Comparison of ENCODE assay signal across 20 mouse cellular contexts in genomic region chr16:92616839-92617238, GRCm38 (mm10).
DNase-seq lines count a peak whose midpoint lies in the region; TF ChIP-seq lines count a peak whose summit lies in the region.
"Had no signal": no experiment of that assay in that cellular context is flagged by ENCODE, and none has a peak within 500 bp of the region (broad histone marks: within the 10 kb centered on the region; RNA-seq: fewer than 3 reads in every experiment).

No protein-coding gene starts in this region.

- no peak for TF ChIP-seq POLR2A in lung, adult 2 months (IDR thresholded peaks at IDR 0.05; ENCODE audit: borderline replicate concordance, extremely low read depth, low read depth, low read length)

- TF ChIP-seq CTCF in lung, adult 2 months (IDR thresholded peaks at IDR 0.05; ENCODE audit: insufficient read depth, low read length) = no peak

- DNase-seq in lung, adult 18-20 months = peak; percentile 39 to 72
- no peak for DNase-seq in lung, postnatal 4 days
- DNase-seq in lung, postnatal 25 days (ENCODE audit: low spot score) = peak; percentile 71
- no peak for DNase-seq in lung, adult 2 months
- peak; percentile 49 for DNase-seq in 3T3-L1 (ENCODE audit: low read depth, low spot score)
- DNase-seq: adrenal gland, adult 2 months; adrenal gland, postnatal 10 days; adrenal gland, postnatal 25 days; cerebellum, adult 11 months; cerebellum, adult 18-20 months; cerebellum, adult 8-10 months; cerebellum, adult 9-11 months; cerebellum, postnatal 14 days; cerebellum, postnatal 36 days; embryo, embryonic 11 days had no signal

- no peak overlapping the region for H3K4me3 ChIP-seq in lung, adult 2 months (replicated peaks; ENCODE audit: extremely low read depth, low read depth, low read length)
- H3K4me3 ChIP-seq: embryonic facial prominence, embryonic 13.5 days; embryonic facial prominence, embryonic 15.5 days; erythroblast, embryonic 14.5 days; forebrain, embryonic 10.5 days; forebrain, embryonic 12.5 days had no signal

- WGBS in lung, adult 2 months = 61% methylated on average over 2 of the region's 2 CpGs

- H3K4me1 ChIP-seq in lung, adult 2 months (ENCODE audit: control insufficient read depth, insufficient read depth, low read length) = peaks cover 3% of the 10 kb centered on the region; the same call in 1 of the 2 replicates

Comparison
In these comparisons a context has a peak if more than half of its experiments do, and no peak if none do; other contexts are left out.
1. DNase-seq: peak in lung, adult 18-20 months (2 of 2), lung, postnatal 25 days (single experiment) and 3T3-L1 (single experiment); none in lung, postnatal 4 days (0 of 2) and lung, adult 2 months (single experiment).